Mouse (Mus musculus) neural tube, postnatal 0 days (tissue): Measurements from ENCODE around the gene Slc12a5. TPM values are rescaled to one million over a fixed set of nuclear protein-coding genes. Genes with fewer than 3 reads are reported as not detected.

ENCODE experiments used
- polyA plus RNA-seq: library from polyadenylated mRNA; unstranded; fragments of >200 nt; fragmentation: Nextera tagmentation; extraction: Ambion mirVana; gene quantifications from 2 replicates; pipeline ENCODE4 v1.2.1, GENCODE M21; 2015

Gene Slc12a5
- polyA plus RNA-seq = 100 and 111 TPM in 2 replicates

DNA sequence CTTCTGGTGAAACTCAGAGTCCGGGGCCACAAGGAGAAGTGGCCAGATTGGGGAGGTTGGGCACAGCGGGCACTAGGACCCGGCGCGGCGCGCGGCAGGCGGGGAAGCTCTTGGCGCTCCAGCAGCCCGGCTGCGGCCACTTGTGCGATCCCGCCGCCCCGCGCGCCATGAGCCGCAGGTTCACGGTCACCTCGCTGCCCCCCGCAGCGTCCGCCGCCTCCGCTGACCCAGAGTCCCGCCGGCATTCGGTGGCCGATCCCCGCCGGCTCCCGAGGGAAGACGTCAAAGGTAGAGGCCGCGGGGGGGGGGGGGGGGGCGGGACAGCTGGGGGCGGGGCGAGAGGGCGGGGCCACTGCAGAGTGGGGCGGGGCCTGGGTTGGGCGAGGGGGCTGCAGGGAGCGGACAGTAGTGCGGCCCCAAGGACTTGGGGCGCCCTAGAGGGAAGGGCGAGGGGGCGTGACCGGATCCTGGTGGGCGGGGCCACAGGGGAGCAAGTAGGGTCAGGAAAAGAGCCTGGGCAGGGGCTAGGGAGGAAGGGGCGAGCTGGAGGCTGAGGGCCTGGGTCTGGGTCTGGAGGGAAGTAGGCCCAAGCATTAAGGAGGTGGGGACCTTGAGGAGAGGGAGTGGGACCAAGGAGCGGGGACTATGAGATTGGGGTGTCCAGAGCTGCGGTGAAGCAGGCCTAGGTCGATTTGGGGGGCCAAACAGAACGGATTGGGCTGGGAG is at the start of gene Slc12a5:
TSS of gene Slc12a5 (plus strand) at position 87 of the 726 bp plus-strand sequence.

DNA sequence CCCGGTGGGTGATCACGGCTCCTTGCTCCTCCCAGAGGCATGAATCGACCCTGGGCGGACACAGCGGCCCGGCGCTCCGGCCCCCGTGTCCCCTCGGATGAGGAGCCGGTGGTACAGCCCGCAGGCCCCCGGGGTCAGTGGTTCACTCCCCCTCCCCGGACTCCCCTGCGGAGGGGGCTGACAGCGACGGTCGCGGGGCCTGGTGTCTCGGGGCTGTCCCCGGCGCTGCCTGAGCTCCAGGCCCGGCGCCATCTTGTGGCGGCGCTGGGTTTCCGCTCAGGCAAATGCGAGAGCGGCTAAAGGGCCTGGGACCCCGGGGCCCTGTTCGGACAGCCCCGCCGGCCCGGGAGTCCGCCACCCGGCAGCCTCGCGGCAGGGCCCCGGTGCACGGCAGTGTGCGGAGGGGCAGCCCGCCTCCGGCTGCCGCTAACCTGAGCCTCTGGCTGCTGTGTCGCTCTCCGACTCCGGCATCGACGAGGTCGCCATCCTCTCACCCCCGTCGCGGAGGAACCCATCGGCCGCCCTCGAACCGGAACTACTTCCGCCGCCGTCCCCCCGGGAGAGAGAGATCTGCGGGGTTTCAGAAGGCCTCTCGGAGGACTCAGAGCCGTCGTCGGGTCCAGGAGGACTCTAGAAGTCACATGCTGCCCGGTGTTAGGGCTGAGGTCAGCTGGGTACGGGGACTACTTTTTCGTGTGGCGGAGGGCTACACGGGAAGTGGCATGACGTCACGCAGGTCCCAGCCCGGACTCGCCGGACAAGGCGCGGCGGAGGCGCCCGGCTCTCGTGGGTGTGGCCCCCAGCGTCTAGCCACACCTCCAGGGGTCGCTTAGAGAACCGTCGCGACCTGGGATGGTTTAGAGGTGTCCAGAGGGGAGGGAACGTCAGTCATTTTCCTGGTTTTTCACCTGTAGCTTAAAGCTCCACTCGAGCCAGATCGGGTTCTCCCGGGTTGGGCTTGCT is 49.2 kb upstream of the Slc12a5 start, which contains the start of gene Zfp335:
TSS of gene Zfp335 (minus strand) at position 672 of the 963 bp plus-strand sequence.

DNA sequence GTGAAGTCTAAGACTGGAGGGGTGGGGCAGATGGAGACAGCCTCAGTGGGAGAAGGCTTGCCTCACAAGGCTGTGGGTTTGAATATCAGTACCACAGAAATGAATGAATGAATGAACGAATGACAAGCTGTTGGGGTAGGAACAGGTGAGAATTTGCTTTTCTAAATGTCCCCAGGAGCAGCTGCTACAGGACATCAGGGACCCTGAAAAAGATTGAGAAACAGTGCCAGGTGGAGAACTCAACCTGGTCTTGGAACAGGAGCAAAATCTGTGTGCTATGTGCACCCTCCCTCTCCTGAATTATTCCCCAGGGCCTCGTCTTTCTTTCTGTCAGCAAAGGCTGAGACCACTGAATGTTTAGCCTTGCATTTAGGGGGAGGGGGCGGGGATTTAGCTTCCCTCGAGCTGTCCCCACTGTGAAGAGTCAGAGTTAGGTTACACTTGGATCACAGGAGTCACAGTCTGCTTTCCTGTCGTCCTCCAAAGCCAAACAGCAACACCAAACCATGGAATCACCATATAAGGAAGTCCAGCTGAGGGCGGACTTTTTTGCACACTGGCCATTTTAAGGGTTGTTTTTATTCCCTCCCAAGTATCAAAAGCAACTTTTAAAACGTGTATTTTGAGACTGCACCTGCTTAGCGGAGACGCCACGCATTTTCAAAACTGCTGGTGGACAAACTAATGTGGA is 20.3 kb upstream of the Slc12a5 start, which contains the start of gene Mmp9:
TSS of gene Mmp9 (plus strand) at position 641 of the 691 bp plus-strand sequence.

DNA sequence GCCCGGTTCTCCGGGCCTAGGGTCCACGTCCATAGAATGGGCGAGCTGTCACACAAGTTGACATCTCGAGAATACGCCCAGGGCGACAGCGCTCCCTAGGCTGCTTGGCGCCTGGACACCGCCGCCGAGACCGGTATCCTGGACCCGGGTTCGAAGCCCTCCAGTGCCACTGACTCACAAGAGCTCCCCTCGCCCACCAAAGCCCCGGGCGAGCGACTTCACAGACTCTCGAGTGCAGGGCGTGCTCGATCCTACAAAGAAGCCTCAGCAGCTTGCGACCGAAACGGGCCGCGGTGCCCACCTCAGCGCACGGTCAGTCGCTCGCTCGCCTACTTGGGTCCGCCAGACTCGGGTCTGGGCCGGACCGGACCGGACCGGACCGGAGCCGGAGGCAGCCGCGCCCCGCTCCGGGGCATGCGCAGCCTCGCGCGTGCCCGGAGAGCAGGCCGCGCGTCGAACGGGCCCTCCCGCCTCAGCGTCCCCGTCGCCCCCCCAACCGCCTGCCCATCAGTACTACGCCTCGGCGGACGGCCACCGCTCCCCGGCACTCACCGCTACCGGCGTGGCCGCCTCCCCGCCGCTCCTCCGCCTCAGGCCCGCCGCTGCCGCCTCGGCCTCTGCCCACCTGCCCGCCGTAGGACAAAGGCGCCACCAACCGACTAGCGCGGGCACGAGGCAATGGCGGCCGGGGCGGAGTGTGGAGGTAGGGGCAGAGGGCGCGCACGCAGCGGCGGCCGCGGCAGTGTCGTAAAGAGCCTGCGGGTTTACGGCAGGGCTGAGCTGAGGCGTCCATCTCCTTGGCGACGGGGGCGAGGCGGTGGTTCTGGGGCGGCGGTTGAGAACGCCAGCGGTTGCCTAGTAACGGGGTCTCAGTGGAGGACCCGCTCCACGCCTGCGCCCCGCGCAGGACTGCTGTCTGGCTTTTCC is 73.8 kb downstream of the Slc12a5 start, which contains the start of gene Ncoa5:
TSS of gene Ncoa5 (minus strand) at position 737 of the 927 bp plus-strand sequence.

Other genes with a start within 250 kb of the Slc12a5 start
- gene Spint5, start 245.5 kb upstream of the Slc12a5 start, polyA plus RNA-seq = not detected in 2 replicates
- gene Wfdc3, start 214.9 kb upstream of the Slc12a5 start, polyA plus RNA-seq = 0.58 and 0.88 TPM in 2 replicates
- gene Dnttip1, start 214.8 kb upstream of the Slc12a5 start, polyA plus RNA-seq = 48.0 and 50.3 TPM in 2 replicates
- 31.4 and 34.2 TPM in 2 replicates for gene Ube2c, start 190.9 kb upstream of the Slc12a5 start, polyA plus RNA-seq
- gene Tnnc2, start 180.8 kb upstream of the Slc12a5 start, polyA plus RNA-seq = 6.6 and 7.2 TPM in 2 replicates
- 54.9 and 60.8 TPM in 2 replicates for gene Snx21, start 175.0 kb upstream of the Slc12a5 start, polyA plus RNA-seq
- 23.8 and 27.3 TPM in 2 replicates for gene Acot8, start 155.9 kb upstream of the Slc12a5 start, polyA plus RNA-seq
- gene Zswim3, start 155.7 kb upstream of the Slc12a5 start, polyA plus RNA-seq = 10.4 and 10.8 TPM in 2 replicates
- 24.9 and 26.5 TPM in 2 replicates for gene Zswim1, start 138.1 kb upstream of the Slc12a5 start, polyA plus RNA-seq
- 0.27 TPM in 1 of 2 replicates, not detected in the other for gene Spata25, start 132.3 kb upstream of the Slc12a5 start, polyA plus RNA-seq
- gene Ctsa, start 127.9 kb upstream of the Slc12a5 start, polyA plus RNA-seq = 101 and 102 TPM in 2 replicates
- gene Neurl2, start 127.3 kb upstream of the Slc12a5 start, polyA plus RNA-seq = 8.1 and 8.5 TPM in 2 replicates
- gene Pltp, start 103.1 kb upstream of the Slc12a5 start, polyA plus RNA-seq = 134 and 140 TPM in 2 replicates
- 84.1 and 87.1 TPM in 2 replicates for gene Pcif1, start 81.5 kb upstream of the Slc12a5 start, polyA plus RNA-seq
- 8.1 and 10.7 TPM in 2 replicates for gene Zfp335, start 49.0 kb upstream of the Slc12a5 start, polyA plus RNA-seq
- gene Mmp9, start 20.0 kb upstream of the Slc12a5 start, polyA plus RNA-seq = 9.1 and 14.6 TPM in 2 replicates
- gene Ncoa5, start 74.1 kb downstream of the Slc12a5 start, polyA plus RNA-seq = 39.8 and 51.0 TPM in 2 replicates
- 3.9 and 4.2 TPM in 2 replicates for gene Cd40, start 94.8 kb downstream of the Slc12a5 start, polyA plus RNA-seq
- not detected in 2 replicates for gene 1700025C18Rik, start 129.9 kb downstream of the Slc12a5 start, polyA plus RNA-seq